11 mouse cellular contexts compared by ENCODE assay signal in genomic region chr5:125262578-125262977, GRCm38 (mm10).
DNase-seq lines count a peak whose midpoint lies in the region; ATAC-seq lines count a peak whose summit lies in the region.
"Had no signal": no experiment of that assay in that cellular context is flagged by ENCODE, and none has a peak within 500 bp of the region (broad histone marks: within the 10 kb centered on the region; RNA-seq: fewer than 3 reads in every experiment).

No protein-coding gene starts in this region.

- H3K27me3 ChIP-seq in midbrain, embryonic 10.5 days (ENCODE audit: low read depth, poor library complexity, severe bottlenecking) = no peaks in the 10 kb centered on the region
- H3K27me3 ChIP-seq in midbrain, embryonic 11.5 days (ENCODE audit: control insufficient read depth, insufficient read depth, low read length) = no peaks in the 10 kb centered on the region
- H3K27me3 ChIP-seq in hindbrain, embryonic 13.5 days = no peaks in the 10 kb centered on the region
- H3K27me3 ChIP-seq in midbrain, embryonic 12.5 days = no peaks in the 10 kb centered on the region
- H3K27me3 ChIP-seq: embryonic facial prominence, embryonic 13.5 days had no signal

- H3K27ac ChIP-seq in midbrain, embryonic 10.5 days (replicated peaks) = peak overlapping the region; percentile 14; the same call in 1 of the 2 replicates
- H3K27ac ChIP-seq in midbrain, embryonic 11.5 days (ENCODE audit: low read depth, low read length) = no peak overlapping the region
- peak overlapping the region; percentile 61 for H3K27ac ChIP-seq in hindbrain, embryonic 13.5 days
- peak overlapping the region; percentile 40; the same call in 1 of the 2 replicates for H3K27ac ChIP-seq in midbrain, embryonic 12.5 days (replicated peaks)
- H3K27ac ChIP-seq: embryonic facial prominence, embryonic 13.5 days; heart, embryonic 13.5 days; kidney, embryonic 15.5 days had no signal

- no peaks in the 10 kb centered on the region for H3K9me3 ChIP-seq in midbrain, embryonic 10.5 days (replicated peaks)
- H3K9me3 ChIP-seq in midbrain, embryonic 11.5 days (ENCODE audit: control insufficient read depth, low read length) = no peaks in the 10 kb centered on the region
- H3K9me3 ChIP-seq in hindbrain, embryonic 13.5 days = no peaks in the 10 kb centered on the region
- no peaks in the 10 kb centered on the region for H3K9me3 ChIP-seq in midbrain, embryonic 12.5 days
- H3K9me3 ChIP-seq: embryonic facial prominence, embryonic 13.5 days; heart, embryonic 13.5 days; kidney, embryonic 15.5 days had no signal

- WGBS in midbrain, embryonic 10.5 days = 57% methylated on average over 7 of the region's 7 CpGs
- 48% methylated on average over 7 of the region's 7 CpGs for WGBS in midbrain, embryonic 11.5 days
- WGBS in hindbrain, embryonic 13.5 days = 26% methylated on average over 7 of the region's 7 CpGs
- 48% methylated on average over 7 of the region's 7 CpGs for WGBS in midbrain, embryonic 12.5 days

- H3K9ac ChIP-seq in midbrain, embryonic 11.5 days (ENCODE audit: low read length) = no peak overlapping the region
- H3K9ac ChIP-seq in hindbrain, embryonic 13.5 days = 0 out of 2 replicates have a peak overlapping the region, but pooled peaks have one; percentile 20
- no peak overlapping the region for H3K9ac ChIP-seq in midbrain, embryonic 12.5 days (replicated peaks)
- H3K9ac ChIP-seq: embryonic facial prominence, embryonic 13.5 days; heart, embryonic 13.5 days; kidney, embryonic 15.5 days had no signal

- no peak overlapping the region for H3K4me2 ChIP-seq in midbrain, embryonic 11.5 days
- no peak overlapping the region for H3K4me2 ChIP-seq in hindbrain, embryonic 13.5 days
- H3K4me2 ChIP-seq in midbrain, embryonic 12.5 days (replicated peaks) = no peak overlapping the region
- H3K4me2 ChIP-seq: embryonic facial prominence, embryonic 13.5 days; heart, embryonic 13.5 days; kidney, embryonic 15.5 days had no signal

- H3K36me3 ChIP-seq in midbrain, embryonic 10.5 days = no peaks in the 10 kb centered on the region
- H3K36me3 ChIP-seq in midbrain, embryonic 11.5 days (ENCODE audit: control insufficient read depth, insufficient read depth, low read length) = no peaks in the 10 kb centered on the region
- no peaks in the 10 kb centered on the region for H3K36me3 ChIP-seq in hindbrain, embryonic 13.5 days
- H3K36me3 ChIP-seq in midbrain, embryonic 12.5 days = no peaks in the 10 kb centered on the region
- H3K36me3 ChIP-seq: embryonic facial prominence, embryonic 13.5 days; heart, embryonic 13.5 days; kidney, embryonic 15.5 days had no signal

- no peak for DNase-seq in midbrain, embryonic 10.5 days (ENCODE audit: low spot score)
- no peak for DNase-seq in midbrain, embryonic 11.5 days (ENCODE audit: low spot score, missing footprints)
- peak; percentile 53 for DNase-seq in right cerebral cortex, postnatal 4 days
- no peak for DNase-seq in lung, postnatal 36 days
- DNase-seq in cerebellum, adult 18-20 months = no peak

- no peak; the same call in 1 of the 2 replicates for ATAC-seq in midbrain, embryonic 11.5 days (ENCODE audit: low FRiP score)
- ATAC-seq in hindbrain, embryonic 13.5 days (ENCODE audit: low FRiP score) = no peak
- ATAC-seq in midbrain, embryonic 12.5 days (ENCODE audit: low FRiP score, low read depth) = no peak; the same call in 1 of the 2 replicates
- ATAC-seq in erythroblast, adult 5-6 weeks (replicated peaks; ENCODE audit: low FRiP score, poor library complexity, severe bottlenecking) = no peak

- peaks cover 34% of the 10 kb centered on the region for H3K4me1 ChIP-seq in midbrain, embryonic 10.5 days
- no peaks in the 10 kb centered on the region for H3K4me1 ChIP-seq in midbrain, embryonic 11.5 days (ENCODE audit: control insufficient read depth, insufficient read depth, low read length)
- peaks cover 65% of the 10 kb centered on the region for H3K4me1 ChIP-seq in hindbrain, embryonic 13.5 days (replicated peaks)
- peaks cover 20% of the 10 kb centered on the region for H3K4me1 ChIP-seq in midbrain, embryonic 12.5 days

- H3K4me3 ChIP-seq in midbrain, embryonic 10.5 days = no peak overlapping the region
- H3K4me3 ChIP-seq in midbrain, embryonic 11.5 days (ENCODE audit: low read depth, low read length) = no peak overlapping the region
- H3K4me3 ChIP-seq in hindbrain, embryonic 13.5 days = no peak overlapping the region
- H3K4me3 ChIP-seq in midbrain, embryonic 12.5 days = no peak overlapping the region
- H3K4me3 ChIP-seq: embryonic facial prominence, embryonic 13.5 days; heart, embryonic 13.5 days; kidney, embryonic 15.5 days had no signal
